Mouse (Mus musculus): ENCODE measurements at regions not wholly inside any gene's neighbourhood (a gene's known extent, or its start where the extent isn't known, plus 50 kb on each side); places are given as distances from the start of the nearest gene placed in this dataset.

GRCm38 (mm10) chr13:99580296-99580695 lies 64.0 kb upstream of the Map1b start:
- no peak for DNase-seq (ENCODE audit: low spot score in 2 of 2)

- DNase-seq (ENCODE audit: low spot score in 2 of 2) = no peak
Observed at GRCm38 (mm10) chr13:99579596-99580175, 63.3 kb upstream of the Map1b start.

- no peak for DNase-seq (ENCODE audit: low spot score in 2 of 2)
Observed at GRCm38 (mm10) chr13:99577686-99578085, 61.3 kb upstream of the Map1b start.

- DNase-seq (ENCODE audit: low spot score in 2 of 2) = no peak
Observed at GRCm38 (mm10) chr13:99573021-99573420, 56.7 kb upstream of the Map1b start.

- DNase-seq (ENCODE audit: low spot score in 2 of 2) = no peak
Observed at GRCm38 (mm10) chr13:99572381-99572780, 56.0 kb upstream of the Map1b start.

All from spleen, postnatal 10 days (tissue).